Mouse (Mus musculus) CH12.LX (cell line): ENCODE measurements around the gene Agpat4. TPM values are rescaled to one million over a fixed set of nuclear protein-coding genes. Genes with fewer than 3 reads are reported as not detected.

Experiments used
- DNase-seq: peaks from one replicate; pipeline ENCODE4 v3.0.0-alpha.2; 2013; ENCODE audit errors: extremely low read depth
- H3K27ac ChIP-seq: 2 replicates; pipeline ENCODE4 v1.5.1; 2012; ENCODE audit warnings: low read depth, mild to moderate bottlenecking, control low read depth, moderate library complexity; ENCODE audit not compliant: insufficient read depth
- H3K27me3 ChIP-seq: replicated peaks from 2 replicates; pipeline ENCODE3; 2012; ENCODE audit warnings: inconsistent platforms
- H3K36me3 ChIP-seq, 2 experiments: replicated peaks in 1 of 2; 2 replicates each; pipeline versions ENCODE3 to v1.6.1; 2012; ENCODE audit warnings: inconsistent platforms in 1 of 2, low read length in 1 of 2, mild to moderate bottlenecking in 1 of 2, mixed read lengths in 1 of 2, moderate library complexity in 1 of 2; ENCODE audit not compliant: control insufficient read depth in 1 of 2, insufficient read depth in 1 of 2
- H3K4me1 ChIP-seq, 2 experiments: 2 replicates each; pipeline ENCODE4 v1.6.1; 2012; ENCODE audit warnings: inconsistent platforms in 1 of 2, moderate library complexity in 1 of 2; ENCODE audit not compliant: insufficient read depth in 2 of 2, control insufficient read depth in 1 of 2
- H3K4me2 ChIP-seq: 2 replicates; pipeline ENCODE4 v1.6.1; 2012; ENCODE audit warnings: low read depth, mild to moderate bottlenecking, control low read depth; ENCODE audit not compliant: poor library complexity, insufficient read depth, severe bottlenecking
- H3K4me3 ChIP-seq, 3 experiments: fragments of 150-350 bp in 1 of 3; sonication (generic) in 1 of 3; replicated peaks in 1 of 3; 2 replicates each; pipeline versions ENCODE3 to v1.5.1; 2011 to 2012; ENCODE audit warnings: low read depth in 2 of 3, low read length in 2 of 3, mild to moderate bottlenecking in 2 of 3, moderate library complexity in 2 of 3, control low read depth in 1 of 3, improper control_type of control experiment in 1 of 3, inconsistent platforms in 1 of 3, mixed read lengths in 1 of 3; ENCODE audit not compliant: poor library complexity in 1 of 3
- H3K79me2 ChIP-seq: replicated peaks from 2 replicates; pipeline ENCODE4 v1.6.1; 2012; ENCODE audit warnings: mild to moderate bottlenecking, moderate library complexity; ENCODE audit not compliant: control insufficient read depth, poor library complexity, insufficient read depth, severe bottlenecking; ENCODE audit errors: extremely low read depth
- H3K9ac ChIP-seq: 2 replicates; pipeline ENCODE4 v1.6.1; 2012; ENCODE audit warnings: low read depth, mild to moderate bottlenecking, control low read depth, moderate library complexity; ENCODE audit not compliant: insufficient read depth
- H3K9me3 ChIP-seq: replicated peaks from 2 replicates; pipeline ENCODE3; 2012; ENCODE audit warnings: low read length, inconsistent platforms, mixed read lengths
- BHLHE40 ChIP-seq: IDR thresholded peaks from 2 replicates; pipeline ENCODE4 v1.6.1; 2011; ENCODE audit warnings: mild to moderate bottlenecking, low read depth, low read length, improper control_type of control experiment
- CHD1 ChIP-seq: IDR thresholded peaks from 2 replicates; pipeline ENCODE4 v1.6.1; 2012; ENCODE audit warnings: low read depth, low read length, improper control_type of control experiment, inconsistent platforms
- CHD2 ChIP-seq: IDR thresholded peaks from 2 replicates; pipeline ENCODE4 v1.6.1; 2011; ENCODE audit warnings: low read length, improper control_type of control experiment
- CTCF ChIP-seq, 2 experiments: IDR thresholded peaks in 1 of 2; conservative IDR thresholded peaks in 1 of 2; 2 replicates each; pipeline ENCODE4 v1.5.1; 2011 to 2012; ENCODE audit warnings: low read depth in 2 of 2, low read length in 2 of 2, improper control_type of control experiment in 1 of 2, inconsistent platforms in 1 of 2, mild to moderate bottlenecking in 1 of 2, moderate library complexity in 1 of 2
- E2F4 ChIP-seq: IDR thresholded peaks from 2 replicates; pipeline ENCODE4 v1.6.1; 2011; ENCODE audit warnings: low read depth, low read length, improper control_type of control experiment; ENCODE audit not compliant: insufficient replicate concordance
- ELF1 ChIP-seq: IDR thresholded peaks from 2 replicates; pipeline ENCODE4 v1.6.1; 2014; ENCODE audit warnings: low read depth, mild to moderate bottlenecking, inconsistent platforms, low read length, improper control_type of control experiment
- EP300 ChIP-seq: IDR thresholded peaks from 2 replicates; pipeline ENCODE4 v1.6.1; 2011; ENCODE audit warnings: low read length, improper control_type of control experiment
- ETS1 ChIP-seq: conservative IDR thresholded peaks from 2 replicates; pipeline ENCODE4 v1.6.1; 2012; ENCODE audit warnings: low read depth, mild to moderate bottlenecking, inconsistent platforms, low read length, improper control_type of control experiment, moderate library complexity
- HCFC1 ChIP-seq: IDR thresholded peaks from 2 replicates; pipeline ENCODE4 v1.6.1; 2012; ENCODE audit warnings: low read depth, mild to moderate bottlenecking, inconsistent platforms, low read length, improper control_type of control experiment
- IRF4 ChIP-seq: IDR thresholded peaks from 2 replicates; pipeline ENCODE4 v1.6.1; 2014; ENCODE audit warnings: low read depth, mild to moderate bottlenecking, inconsistent platforms, low read length, improper control_type of control experiment
- JUN ChIP-seq: IDR thresholded peaks from 2 replicates; pipeline ENCODE4 v1.6.1; 2011; ENCODE audit warnings: low read depth, mild to moderate bottlenecking, low read length, improper control_type of control experiment, moderate library complexity; ENCODE audit not compliant: insufficient read depth
- JUND ChIP-seq: conservative IDR thresholded peaks from 2 replicates; pipeline ENCODE4 v1.6.1; 2011; ENCODE audit warnings: low read depth, low read length, improper control_type of control experiment
- KAT2A ChIP-seq: IDR thresholded peaks from 2 replicates; pipeline ENCODE4 v1.6.1; 2012; ENCODE audit warnings: low read length, improper control_type of control experiment, inconsistent platforms; ENCODE audit not compliant: insufficient replicate concordance
- MAX ChIP-seq: IDR thresholded peaks from 2 replicates; pipeline ENCODE4 v1.6.1; 2011; ENCODE audit warnings: low read length, improper control_type of control experiment
- MEF2A ChIP-seq: IDR thresholded peaks from 2 replicates; pipeline ENCODE4 v1.6.1; 2014; ENCODE audit warnings: low read depth, mild to moderate bottlenecking, inconsistent platforms, low read length, improper control_type of control experiment, borderline replicate concordance
- MXI1 ChIP-seq: IDR thresholded peaks from 2 replicates; pipeline ENCODE4 v1.6.1; 2011; ENCODE audit warnings: mild to moderate bottlenecking, low read depth, low read length, improper control_type of control experiment
- MYC ChIP-seq: IDR thresholded peaks from 2 replicates; pipeline ENCODE4 v1.6.1; 2011; ENCODE audit warnings: low read depth, mild to moderate bottlenecking, improper control_type of control experiment, low read length
- NELFE ChIP-seq: IDR thresholded peaks from 2 replicates; pipeline ENCODE4 v1.6.1; 2011; ENCODE audit warnings: low read depth, low read length, improper control_type of control experiment
- NRF1 ChIP-seq: IDR thresholded peaks from 2 replicates; pipeline ENCODE4 v1.6.1; 2014; ENCODE audit warnings: low read depth, mild to moderate bottlenecking, inconsistent platforms, low read length, improper control_type of control experiment, moderate library complexity
- PAX5 ChIP-seq: IDR thresholded peaks from 2 replicates; pipeline ENCODE4 v1.6.1; 2012; ENCODE audit warnings: low read length, inconsistent platforms, mixed read lengths
- POLR2A ChIP-seq: IDR thresholded peaks from 2 replicates; pipeline ENCODE4 v1.6.1; 2011; ENCODE audit warnings: low read depth, mild to moderate bottlenecking, improper control_type of control experiment, low read length
- POLR2AphosphoS2 ChIP-seq: IDR thresholded peaks from 2 replicates; pipeline ENCODE4 v1.6.1; 2011; ENCODE audit warnings: low read depth, low read length, improper control_type of control experiment
- RAD21 ChIP-seq: IDR thresholded peaks from 2 replicates; pipeline ENCODE4 v1.6.1; 2011; ENCODE audit warnings: low read depth, mild to moderate bottlenecking, low read length, improper control_type of control experiment, moderate library complexity
- RCOR1 ChIP-seq: conservative IDR thresholded peaks from 2 replicates; pipeline ENCODE4 v1.6.1; 2012; ENCODE audit warnings: low read depth, mild to moderate bottlenecking, inconsistent platforms, low read length, improper control_type of control experiment
- TBP ChIP-seq: conservative IDR thresholded peaks from 2 replicates; pipeline ENCODE4 v1.6.1; 2011; ENCODE audit warnings: low read depth, low read length, improper control_type of control experiment
- TCF12 ChIP-seq: IDR thresholded peaks from 2 replicates; pipeline ENCODE4 v1.6.1; 2014; ENCODE audit warnings: low read depth, mild to moderate bottlenecking, inconsistent platforms, low read length, improper control_type of control experiment
- ZC3H11A ChIP-seq: IDR thresholded peaks from 2 replicates; pipeline ENCODE4 v1.6.1; 2012; ENCODE audit warnings: low read depth, mild to moderate bottlenecking, inconsistent platforms, low read length, improper control_type of control experiment
- ZKSCAN1 ChIP-seq: IDR thresholded peaks from 2 replicates; pipeline ENCODE4 v1.6.1; 2012; ENCODE audit warnings: low read depth, inconsistent platforms, low read length, improper control_type of control experiment, borderline replicate concordance
- dilution Hi-C: fragments of 300-500 bp; cut with MboI; formaldehyde crosslinking; loops from 2 replicates; pipeline ENCODE4 v1.14.3; 2020; ENCODE audit warnings: low sequenced_read_pairs; ENCODE audit not compliant: extremely low pct_unique_long_range_greater_than_20kb, extremely low pct_ligation_motif_present
- in situ Hi-C: fragments of 300-500 bp; cut with MboI; formaldehyde crosslinking; loops from 3 replicates; pipeline ENCODE4 v1.14.3; 2019; ENCODE audit warnings: low sequenced_read_pairs, low pct_ligation_motif_present, low pct_unique_long_range_greater_than_20kb, mixed read lengths
- polyA plus RNA-seq: library from polyadenylated mRNA; unstranded; fragments of >175 nt; gene quantifications from 2 replicates; pipeline ENCODE4 v1.2.1, GENCODE M21; 2012; ENCODE audit warnings: low read depth; ENCODE audit not compliant: insufficient read length
- total RNA-seq, 2 experiments: library from RNA; depleted of rRNA; stranded (reverse); fragments of 300-350 nt in 1 of 2; fragments of >200 nt in 1 of 2; gene quantifications; 2 replicates each; pipeline ENCODE4 v1.2.3; 2012 to 2014

The Agpat4 gene
- total and polyA plus RNA-seq, 3 experiments = 34.7 to 83.2 (median 44.5) TPM

DNA sequence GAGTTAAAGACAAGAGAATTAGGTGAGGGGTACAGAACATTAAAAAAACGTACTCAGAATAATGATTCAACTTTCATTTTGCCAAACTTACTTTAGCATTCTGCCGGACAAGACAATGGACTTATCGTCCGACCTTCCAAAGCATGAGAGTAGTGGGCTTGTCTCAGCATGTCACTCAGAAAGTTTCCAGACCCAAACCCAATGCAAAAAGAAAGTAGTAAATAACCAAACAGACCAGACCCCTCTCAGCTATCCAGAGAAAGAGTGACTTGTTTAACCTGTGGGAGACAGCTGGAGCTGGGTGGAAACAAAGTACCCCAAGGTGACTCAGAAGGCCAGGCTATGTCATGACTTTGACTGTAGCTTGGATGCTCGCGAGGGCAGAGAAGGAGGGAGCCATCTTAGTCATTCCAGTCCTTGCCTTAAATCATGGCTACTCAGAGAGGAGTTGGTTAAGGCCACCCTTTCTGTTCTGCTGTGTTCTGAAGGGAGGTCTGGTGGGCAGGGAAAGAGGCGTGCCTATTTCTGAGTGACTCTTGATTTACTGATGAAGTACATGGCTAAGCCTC is 2.8 kb downstream of the Agpat4 start:
- peak; percentile 82 for DNase-seq
- TF ChIP-seq JUN (peak; percentile 61), EP300 (peak; percentile 51), POLR2AphosphoS2 (peak; percentile 32; the same call in 1 of the 2 replicates), CHD2 (peak; percentile 73), BHLHE40 (0 out of 2 replicates have a peak, but pooled peaks have one; percentile 29), MYC (0 out of 2 replicates have a peak, but pooled peaks have one; percentile 40), PAX5 (no peak), ETS1 (peak; percentile 73; the same call in 1 of the 2 replicates), RCOR1 (peak; percentile 22; the same call in 1 of the 2 replicates), TCF12 (peak; percentile 42; the same call in 1 of the 2 replicates), CTCF (conservative IDR thresholded peaks at IDR 0.05 in 1 of 2, IDR thresholded peaks at IDR 0.05 in 1 of 2; ENCODE audit: low read depth in 2 of 2, low read length in 2 of 2) (no peak), CHD1 (peak; percentile 93), JUND (peak; percentile 75), RAD21 (no peak), IRF4 (peak; percentile 81), NELFE (peak; percentile 47; the same call in 1 of the 2 replicates), ZKSCAN1 (no peak), HCFC1 (peak; percentile 16; the same call in 1 of the 2 replicates), E2F4 (no peak), MAX (peak; percentile 52; the same call in 1 of the 2 replicates), MEF2A (0 out of 2 replicates have a peak, but pooled peaks have one; percentile 52), NRF1 (0 out of 2 replicates have a peak, but pooled peaks have one; percentile 17), ELF1 (no peak), POLR2A (peak; percentile 47; the same call in 1 of the 2 replicates), TBP (0 out of 2 replicates have a peak, but pooled peaks have one; percentile 52), KAT2A (0 out of 2 replicates have a peak, but pooled peaks have one; percentile 19), MXI1 (peak; percentile 80), ZC3H11A (no peak)
- H3K9me3 ChIP-seq = peaks cover 5% of the 10 kb centered on the region
- dilution Hi-C loops (no loop called here), in situ Hi-C loops (no loop called here)
- peaks cover 60% of the 10 kb centered on the region for H3K79me2 ChIP-seq
- H3K4me2 ChIP-seq = peak overlapping the region; percentile 97
- peaks cover 6 to 32% of the 10 kb centered on the region in 2 experiments; a peak in 3 of 4 replicates for H3K4me1 ChIP-seq
- no peaks in the 10 kb centered on the region for H3K27me3 ChIP-seq
- H3K9ac ChIP-seq = peak overlapping the region; percentile 88
- H3K36me3 ChIP-seq = peaks cover 19 to 29% of the 10 kb centered on the region in 2 experiments
- peak overlapping the region; percentile 61 to 85 (median 81) for H3K4me3 ChIP-seq
- H3K27ac ChIP-seq = peak overlapping the region; percentile 78
